In the genomic region with DNA sequence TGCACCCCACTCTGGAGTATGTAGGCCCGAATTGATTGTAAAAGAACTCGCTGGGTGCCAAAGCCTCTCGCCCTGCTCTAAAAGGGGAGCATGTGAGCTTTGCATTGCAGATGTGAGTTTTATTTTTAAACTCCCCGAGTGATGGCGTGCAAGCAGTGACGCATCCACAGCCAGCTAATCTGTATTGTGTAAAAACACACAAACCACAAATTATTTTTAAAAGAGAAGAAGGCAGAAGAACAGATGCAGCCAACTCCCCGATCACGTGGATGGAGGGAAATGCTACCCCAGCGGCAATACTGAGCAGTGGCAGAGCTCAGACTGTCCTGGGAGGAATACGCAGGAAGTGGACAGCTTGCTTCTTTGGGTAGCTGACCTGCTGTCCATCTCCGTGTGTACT, we compare ENCODE assay signal across 15 mouse cellular contexts. TPM values are rescaled to one million over a fixed set of nuclear protein-coding genes. Genes with fewer than 3 reads are reported as not detected.
DNase-seq lines count a peak whose midpoint lies in the region; ATAC-seq and TF ChIP-seq lines count a peak whose summit lies in the region.
"Had no signal": no experiment of that assay in that cellular context is flagged by ENCODE, and none has a peak within 500 bp of the region (broad histone marks: within the 10 kb centered on the region; RNA-seq: fewer than 3 reads in every experiment).

No protein-coding gene starts in this region.

- H3K27me3 ChIP-seq in liver, adult 2 months (ENCODE audit: control insufficient read depth, insufficient read depth, low read length) = no peaks in the 10 kb centered on the region
- H3K27me3 ChIP-seq in liver, embryonic 11.5 days (replicated peaks; ENCODE audit: control insufficient read depth, insufficient read depth, low read length) = no peaks in the 10 kb centered on the region
- H3K27me3 ChIP-seq in forebrain, embryonic 12.5 days = no peaks in the 10 kb centered on the region
- H3K27me3 ChIP-seq: embryonic facial prominence, embryonic 15.5 days; hindbrain, embryonic 12.5 days had no signal

- peaks cover 3% of the 10 kb centered on the region for H3K4me1 ChIP-seq in liver, adult 2 months (ENCODE audit: control insufficient read depth, insufficient read depth, low read length)
- H3K4me1 ChIP-seq in liver, embryonic 11.5 days (replicated peaks; ENCODE audit: control insufficient read depth, insufficient read depth, low read length) = no peaks in the 10 kb centered on the region; the same call in 1 of the 2 replicates
- peaks cover 1% of the 10 kb centered on the region; the same call in 1 of the 2 replicates for H3K4me1 ChIP-seq in cortical plate, adult 2 months (ENCODE audit: control insufficient read depth, insufficient read depth, low read length)
- H3K4me1 ChIP-seq in forebrain, embryonic 12.5 days = no peaks in the 10 kb centered on the region
- H3K4me1 ChIP-seq: embryonic facial prominence, embryonic 15.5 days; hindbrain, embryonic 12.5 days had no signal

- no peak for TF ChIP-seq CTCF in liver, adult 2 months (IDR thresholded peaks at IDR 0.05; ENCODE audit: low read depth, low read length)
- TF ChIP-seq CTCF in cortical plate, adult 2 months (IDR thresholded peaks at IDR 0.05; ENCODE audit: extremely low read depth, insufficient read depth, low read length) = no peak

- no peak overlapping the region for H3K4me2 ChIP-seq in liver, embryonic 11.5 days
- no peak overlapping the region for H3K4me2 ChIP-seq in forebrain, embryonic 12.5 days
- H3K4me2 ChIP-seq: embryonic facial prominence, embryonic 15.5 days; hindbrain, embryonic 12.5 days; lung, embryonic 14.5 days had no signal

- no peak overlapping the region for H3K27ac ChIP-seq in liver, adult 2 months (replicated peaks; ENCODE audit: insufficient read depth, low read depth, low read length)
- H3K27ac ChIP-seq in liver, embryonic 11.5 days (ENCODE audit: low read depth, low read length) = no peak overlapping the region
- no peak overlapping the region for H3K27ac ChIP-seq in cortical plate, adult 2 months (ENCODE audit: insufficient read depth, low read length)
- no peak overlapping the region for H3K27ac ChIP-seq in forebrain, embryonic 12.5 days
- H3K27ac ChIP-seq: embryonic facial prominence, embryonic 15.5 days; hindbrain, embryonic 12.5 days had no signal

- DNase-seq in liver, adult 2 months (ENCODE audit: extremely low read depth, low read depth, low spot score) = peak; percentile 31
- no peak for DNase-seq in liver, embryonic 11.5 days (ENCODE audit: low spot score)
- peak; percentile 41 to 88 for DNase-seq in left cerebral cortex, postnatal 25 days (ENCODE audit: low spot score in 2 of 2)
- peak; percentile 29 to 46 for DNase-seq in right cerebral cortex, postnatal 10 days (ENCODE audit: low spot score in 2 of 2)
- no peak for DNase-seq in spleen, postnatal 14 days (ENCODE audit: low spot score in 2 of 2)
- DNase-seq: adrenal gland, adult 2 months; cerebellum, adult 11-12 months; gastrocnemius, postnatal 25 days; kidney, postnatal 14 days; lung, embryonic 14.5 days; thymus, postnatal 25 days had no signal

- TF ChIP-seq POLR2A in liver, adult 2 months (IDR thresholded peaks at IDR 0.05; ENCODE audit: extremely low read depth, insufficient read depth, low read length) = no peak
- 0 out of 2 replicates have a peak, but pooled peaks have one; percentile 18 for TF ChIP-seq POLR2A in cortical plate, adult 2 months (IDR thresholded peaks at IDR 0.05; ENCODE audit: extremely low read depth, insufficient read depth, low read length)

- ATAC-seq in liver, embryonic 11.5 days (replicated peaks; ENCODE audit: low FRiP score) = no peak
- no peak for ATAC-seq in forebrain, embryonic 12.5 days (ENCODE audit: low FRiP score)

- H3K9me3 ChIP-seq in liver, embryonic 11.5 days (ENCODE audit: control insufficient read depth, low read length) = no peaks in the 10 kb centered on the region
- H3K9me3 ChIP-seq in forebrain, embryonic 12.5 days = no peaks in the 10 kb centered on the region
- H3K9me3 ChIP-seq: embryonic facial prominence, embryonic 15.5 days; hindbrain, embryonic 12.5 days had no signal

- WGBS in liver, adult 2 months = 82% methylated on average over 11 of the region's 11 CpGs
- WGBS in liver, embryonic 11.5 days = 75% methylated on average over 11 of the region's 11 CpGs
- WGBS in forebrain, embryonic 12.5 days = 88% methylated on average over 11 of the region's 11 CpGs

- H3K4me3 ChIP-seq in liver, adult 2 months (ENCODE audit: insufficient read depth, low read depth, low read length) = no peak overlapping the region
- no peak overlapping the region for H3K4me3 ChIP-seq in liver, embryonic 11.5 days (ENCODE audit: low read depth, low read length)
- H3K4me3 ChIP-seq in cortical plate, adult 2 months (ENCODE audit: insufficient read depth, low read length) = no peak overlapping the region
- H3K4me3 ChIP-seq in forebrain, embryonic 12.5 days (replicated peaks) = no peak overlapping the region
- H3K4me3 ChIP-seq: embryonic facial prominence, embryonic 15.5 days; hindbrain, embryonic 12.5 days had no signal

- no peak overlapping the region for H3K9ac ChIP-seq in liver, adult 2 months (ENCODE audit: low read depth, low read length)
- no peak overlapping the region for H3K9ac ChIP-seq in liver, embryonic 11.5 days (ENCODE audit: low read depth, low read length)
- H3K9ac ChIP-seq in forebrain, embryonic 12.5 days = no peak overlapping the region
- H3K9ac ChIP-seq: embryonic facial prominence, embryonic 15.5 days; hindbrain, embryonic 12.5 days; lung, embryonic 14.5 days had no signal

- no peaks in the 10 kb centered on the region for H3K36me3 ChIP-seq in liver, adult 2 months (ENCODE audit: control insufficient read depth, insufficient read depth, low read length)
- no peaks in the 10 kb centered on the region for H3K36me3 ChIP-seq in liver, embryonic 11.5 days (ENCODE audit: control insufficient read depth, insufficient read depth, low read length)
- no peaks in the 10 kb centered on the region for H3K36me3 ChIP-seq in forebrain, embryonic 12.5 days (replicated peaks)
- H3K36me3 ChIP-seq: embryonic facial prominence, embryonic 15.5 days; hindbrain, embryonic 12.5 days had no signal

- intact Hi-C loops in left cerebral cortex, postnatal 25 days (cut with DNase I) = no loop called here

- H3K79me2 ChIP-seq in liver, adult 2 months (ENCODE audit: control insufficient read depth, insufficient read depth, low read length) = peaks cover 14% of the 10 kb centered on the region; the same call in 1 of the 2 replicates

RNA-seq across cellular contexts. Expression of a gene that starts 29.2 kb away (rescaled TPM):
- total RNA-seq in liver, adult 2 months (2014; rRNA removed) = 19.5 and 27.8 TPM in 2 replicates
- polyA plus RNA-seq in liver, adult 2 months (2012; rRNA removed) = 10.8 and 11.8 TPM in 2 replicates
- 9.4 and 10.9 TPM in 2 replicates for polyA plus RNA-seq in liver, embryonic 11.5 days (2014; fragmentation: Nextera tagmentation; extraction: Ambion mirVana)
- 13.9 and 14.2 TPM in 2 replicates for polyA plus RNA-seq in cortical plate, adult 2 months (2012; rRNA removed)
- 10 to 100 TPM; 18.9 to 21.7 TPM for total RNA-seq in left cerebral cortex, postnatal 25 days (2021)
- 7.9 and 9.1 TPM in 2 replicates for polyA plus RNA-seq in forebrain, embryonic 12.5 days (2016; fragmentation: Nextera tagmentation; extraction: Ambion mirVana)

Comparison
In these comparisons a context has a peak if more than half of its experiments do, and no peak if none do; other contexts are left out.
1. DNase-seq: peak in liver, adult 2 months (single experiment), left cerebral cortex, postnatal 25 days (2 of 2) and right cerebral cortex, postnatal 10 days (2 of 2); none in liver, embryonic 11.5 days (single experiment) and spleen, postnatal 14 days (0 of 2).